Comparison of ENCODE assay signal across 20 mouse cellular contexts in the genomic region with DNA sequence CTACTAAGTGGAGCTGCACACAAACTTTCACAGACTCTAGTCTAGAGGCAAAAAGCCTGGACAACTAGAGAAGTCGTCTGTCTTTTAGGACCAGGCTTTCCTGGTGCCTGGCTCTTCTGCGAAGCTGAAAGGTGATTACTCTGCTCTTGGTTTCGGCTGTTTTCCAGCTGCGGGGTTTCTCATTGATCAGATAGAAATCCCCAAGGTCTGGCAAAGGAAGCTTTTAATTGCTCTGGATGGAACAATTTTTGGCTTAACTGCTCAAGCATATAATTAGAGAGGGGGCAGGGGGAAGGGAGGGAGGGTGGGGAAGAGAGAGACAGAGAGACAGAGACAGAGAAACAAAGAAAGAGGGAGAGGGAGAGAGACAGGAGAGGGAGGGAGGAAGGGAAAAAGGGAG.
DNase-seq lines count a peak whose midpoint lies in the region; ATAC-seq and TF ChIP-seq lines count a peak whose summit lies in the region.
"Had no signal": no experiment of that assay in that cellular context is flagged by ENCODE, and none has a peak within 500 bp of the region (broad histone marks: within the 10 kb centered on the region; RNA-seq: fewer than 3 reads in every experiment).

No protein-coding gene starts in this region.

- no peaks in the 10 kb centered on the region; the same call in 1 of the 2 replicates for H3K4me1 ChIP-seq in hindbrain, embryonic 16.5 days (ENCODE audit: control insufficient read depth, insufficient read depth, low read depth, low read length)
- no peaks in the 10 kb centered on the region for H3K4me1 ChIP-seq in hindbrain, embryonic 11.5 days (replicated peaks; ENCODE audit: control insufficient read depth, insufficient read depth, low read length)
- no peaks in the 10 kb centered on the region for H3K4me1 ChIP-seq in midbrain, embryonic 14.5 days (ENCODE audit: control insufficient read depth, insufficient read depth, low read length)
- no peaks in the 10 kb centered on the region for H3K4me1 ChIP-seq in midbrain, embryonic 16.5 days (ENCODE audit: control insufficient read depth, insufficient read depth, low read length)
- H3K4me1 ChIP-seq in embryonic facial prominence, embryonic 14.5 days (ENCODE audit: control insufficient read depth, insufficient read depth, low read length) = peaks cover 5% of the 10 kb centered on the region
- peaks cover 5% of the 10 kb centered on the region for H3K4me1 ChIP-seq in neural tube, embryonic 15.5 days

- ATAC-seq in hindbrain, embryonic 16.5 days = 0 out of 2 replicates have a peak, but pooled peaks have one; percentile 45
- ATAC-seq in hindbrain, embryonic 11.5 days (ENCODE audit: low FRiP score) = no peak
- ATAC-seq in midbrain, embryonic 14.5 days (ENCODE audit: low FRiP score, low TSS enrichment) = no peak
- no peak for ATAC-seq in midbrain, embryonic 16.5 days
- peak; percentile 19; the same call in 1 of the 2 replicates for ATAC-seq in embryonic facial prominence, embryonic 14.5 days (ENCODE audit: low read depth)
- peak; percentile 51; the same call in 1 of the 2 replicates for ATAC-seq in neural tube, embryonic 15.5 days (ENCODE audit: low FRiP score)
- ATAC-seq: activated CD4-positive, CD25-positive, alpha-beta regulatory T cell, adult 4 months; forebrain, embryonic 14.5 days; liver, embryonic 12.5 days; Patski had no signal

- no peak overlapping the region for H3K4me3 ChIP-seq in hindbrain, embryonic 16.5 days (ENCODE audit: low read length)
- H3K4me3 ChIP-seq in hindbrain, embryonic 11.5 days (ENCODE audit: low read depth, low read length) = no peak overlapping the region
- H3K4me3 ChIP-seq in midbrain, embryonic 14.5 days (replicated peaks; ENCODE audit: low read depth, low read length) = no peak overlapping the region
- H3K4me3 ChIP-seq in midbrain, embryonic 16.5 days (ENCODE audit: low read depth, low read length) = no peak overlapping the region
- no peak overlapping the region for H3K4me3 ChIP-seq in embryonic facial prominence, embryonic 14.5 days (ENCODE audit: low read depth, low read length)
- H3K4me3 ChIP-seq in neural tube, embryonic 15.5 days (replicated peaks) = no peak overlapping the region
- no peak overlapping the region for H3K4me3 ChIP-seq in gastrocnemius, adult 2 months
- H3K4me3 ChIP-seq: erythroblast, embryonic 14.5 days; hindbrain, embryonic 12.5 days; liver, embryonic 12.5 days had no signal

- H3K4me2 ChIP-seq in hindbrain, embryonic 16.5 days (ENCODE audit: low read length) = no peak overlapping the region
- no peak overlapping the region for H3K4me2 ChIP-seq in hindbrain, embryonic 11.5 days (replicated peaks; ENCODE audit: low read depth, low read length)
- H3K4me2 ChIP-seq in midbrain, embryonic 14.5 days (ENCODE audit: low read length) = no peak overlapping the region
- no peak overlapping the region for H3K4me2 ChIP-seq in midbrain, embryonic 16.5 days (ENCODE audit: low read length)
- no peak overlapping the region for H3K4me2 ChIP-seq in embryonic facial prominence, embryonic 14.5 days (ENCODE audit: low read depth, low read length)
- H3K4me2 ChIP-seq in neural tube, embryonic 15.5 days = no peak overlapping the region
- H3K4me2 ChIP-seq: hindbrain, embryonic 12.5 days; liver, embryonic 12.5 days had no signal

- no peaks in the 10 kb centered on the region for H3K27me3 ChIP-seq in hindbrain, embryonic 16.5 days (replicated peaks; ENCODE audit: control insufficient read depth, insufficient read depth, low read length)
- no peaks in the 10 kb centered on the region for H3K27me3 ChIP-seq in hindbrain, embryonic 11.5 days (ENCODE audit: control insufficient read depth, insufficient read depth, low read length)
- no peaks in the 10 kb centered on the region for H3K27me3 ChIP-seq in midbrain, embryonic 14.5 days (ENCODE audit: control insufficient read depth, insufficient read depth, low read length)
- no peaks in the 10 kb centered on the region for H3K27me3 ChIP-seq in midbrain, embryonic 16.5 days (ENCODE audit: control insufficient read depth, insufficient read depth, low read depth, low read length)
- no peaks in the 10 kb centered on the region for H3K27me3 ChIP-seq in embryonic facial prominence, embryonic 14.5 days (replicated peaks; ENCODE audit: control insufficient read depth, insufficient read depth, low read length)
- no peaks in the 10 kb centered on the region for H3K27me3 ChIP-seq in neural tube, embryonic 15.5 days (replicated peaks)
- H3K27me3 ChIP-seq: hindbrain, embryonic 12.5 days; liver, embryonic 12.5 days; Patski had no signal

- H3K27ac ChIP-seq in hindbrain, embryonic 16.5 days (ENCODE audit: low read depth, low read length) = no peak overlapping the region
- H3K27ac ChIP-seq in hindbrain, embryonic 11.5 days (ENCODE audit: low read depth, low read length) = no peak overlapping the region
- no peak overlapping the region for H3K27ac ChIP-seq in midbrain, embryonic 14.5 days (replicated peaks; ENCODE audit: low read depth, low read length)
- H3K27ac ChIP-seq in midbrain, embryonic 16.5 days (ENCODE audit: low read length) = no peak overlapping the region
- no peak overlapping the region for H3K27ac ChIP-seq in embryonic facial prominence, embryonic 14.5 days (replicated peaks; ENCODE audit: low read depth, low read length)
- no peak overlapping the region for H3K27ac ChIP-seq in neural tube, embryonic 15.5 days (replicated peaks)
- no peak overlapping the region for H3K27ac ChIP-seq in gastrocnemius, adult 2 months
- H3K27ac ChIP-seq: hindbrain, embryonic 12.5 days; liver, embryonic 12.5 days had no signal

- no peak for DNase-seq in hindbrain, embryonic 11.5 days (ENCODE audit: low spot score)
- peak; percentile 42 for DNase-seq in midbrain, embryonic 14.5 days
- DNase-seq in embryonic facial prominence, embryonic 14.5 days (ENCODE audit: low spot score) = peak; percentile 54
- no peak for DNase-seq in layer of hippocampus, adult 11-12 months (ENCODE audit: low spot score)
- no peak for DNase-seq in gastrocnemius, adult 2 months
- DNase-seq: adrenal gland, postnatal 25 days; cerebellum, adult 8-10 months; heart, adult 11 months; kidney, adult 8-10 months; layer of hippocampus, postnatal 36 days; right cerebral cortex, adult 18-20 months had no signal

- no peaks in the 10 kb centered on the region for H3K9me3 ChIP-seq in hindbrain, embryonic 16.5 days (ENCODE audit: control insufficient read depth, low read length)
- H3K9me3 ChIP-seq in hindbrain, embryonic 11.5 days (ENCODE audit: control insufficient read depth, low read length) = no peaks in the 10 kb centered on the region
- H3K9me3 ChIP-seq in midbrain, embryonic 14.5 days (ENCODE audit: control insufficient read depth, low read length) = no peaks in the 10 kb centered on the region
- H3K9me3 ChIP-seq in midbrain, embryonic 16.5 days (replicated peaks; ENCODE audit: control insufficient read depth, low read length, poor library complexity, severe bottlenecking) = no peaks in the 10 kb centered on the region
- no peaks in the 10 kb centered on the region for H3K9me3 ChIP-seq in embryonic facial prominence, embryonic 14.5 days (ENCODE audit: control insufficient read depth, low read length)
- H3K9me3 ChIP-seq in neural tube, embryonic 15.5 days (replicated peaks) = no peaks in the 10 kb centered on the region
- H3K9me3 ChIP-seq: hindbrain, embryonic 12.5 days; liver, embryonic 12.5 days had no signal

- 21% methylated on average over 4 of the region's 4 CpGs for WGBS in hindbrain, embryonic 16.5 days
- 49% methylated on average over 4 of the region's 4 CpGs for WGBS in hindbrain, embryonic 11.5 days
- WGBS in midbrain, embryonic 14.5 days = 10% methylated on average over 4 of the region's 4 CpGs
- WGBS in midbrain, embryonic 16.5 days = 6% methylated on average over 4 of the region's 4 CpGs
- 16% methylated on average over 4 of the region's 4 CpGs for WGBS in embryonic facial prominence, embryonic 14.5 days
- 17% methylated on average over 4 of the region's 4 CpGs for WGBS in neural tube, embryonic 15.5 days

- H3K36me3 ChIP-seq in hindbrain, embryonic 16.5 days (ENCODE audit: control insufficient read depth, insufficient read depth, low read length) = no peaks in the 10 kb centered on the region
- H3K36me3 ChIP-seq in hindbrain, embryonic 11.5 days (ENCODE audit: control insufficient read depth, insufficient read depth, low read length) = no peaks in the 10 kb centered on the region
- H3K36me3 ChIP-seq in midbrain, embryonic 14.5 days (ENCODE audit: control insufficient read depth, insufficient read depth, low read length) = no peaks in the 10 kb centered on the region
- H3K36me3 ChIP-seq in midbrain, embryonic 16.5 days (ENCODE audit: control insufficient read depth, insufficient read depth, low read length) = no peaks in the 10 kb centered on the region
- H3K36me3 ChIP-seq in embryonic facial prominence, embryonic 14.5 days (ENCODE audit: control insufficient read depth, insufficient read depth, low read length) = no peaks in the 10 kb centered on the region
- no peaks in the 10 kb centered on the region for H3K36me3 ChIP-seq in neural tube, embryonic 15.5 days
- H3K36me3 ChIP-seq: hindbrain, embryonic 12.5 days; liver, embryonic 12.5 days had no signal

- intact Hi-C loops in gastrocnemius, adult 2 months (cut with DNase I) = no loop called here

- TF ChIP-seq CTCF in gastrocnemius, adult 2 months (IDR thresholded peaks at IDR 0.05) = no peak

- H3K9ac ChIP-seq in hindbrain, embryonic 16.5 days (ENCODE audit: low read depth, low read length) = no peak overlapping the region
- no peak overlapping the region for H3K9ac ChIP-seq in hindbrain, embryonic 11.5 days (ENCODE audit: low read depth, low read length)
- H3K9ac ChIP-seq in midbrain, embryonic 14.5 days (replicated peaks; ENCODE audit: low read length) = no peak overlapping the region
- no peak overlapping the region for H3K9ac ChIP-seq in midbrain, embryonic 16.5 days (ENCODE audit: low read depth, low read length)
- no peak overlapping the region for H3K9ac ChIP-seq in embryonic facial prominence, embryonic 14.5 days (ENCODE audit: low read depth, low read length)
- H3K9ac ChIP-seq in neural tube, embryonic 15.5 days (replicated peaks) = no peak overlapping the region
- H3K9ac ChIP-seq: hindbrain, embryonic 12.5 days; liver, embryonic 12.5 days had no signal

Comparison
In these comparisons a context has a peak if more than half of its experiments do, and no peak if none do; other contexts are left out.
1. ATAC-seq: peak in hindbrain, embryonic 16.5 days (single experiment), embryonic facial prominence, embryonic 14.5 days (single experiment) and neural tube, embryonic 15.5 days (single experiment); none in hindbrain, embryonic 11.5 days (single experiment), midbrain, embryonic 14.5 days (single experiment) and midbrain, embryonic 16.5 days (single experiment).
2. DNase-seq: peak in midbrain, embryonic 14.5 days (single experiment) and embryonic facial prominence, embryonic 14.5 days (single experiment); none in hindbrain, embryonic 11.5 days (single experiment), layer of hippocampus, adult 11-12 months (single experiment) and gastrocnemius, adult 2 months (single experiment).